Mouse (Mus musculus) layer of hippocampus, postnatal 14 days (tissue): ENCODE data around the gene Zcrb1. TPM values are rescaled to one million over a fixed set of nuclear protein-coding genes. Genes with fewer than 3 reads are reported as not detected.

ENCODE experiments used
- DNase-seq, 2 experiments: peaks; one replicate each; pipeline ENCODE4 v3.0.0; 2021 to 2022; ENCODE audit warnings: low spot score in 2 of 2, mixed read lengths in 1 of 2
- long read RNA-seq, 2 experiments: library from polyadenylated mRNA; stranded (forward); transcript quantifications; one replicate each; pipeline ENCODE4 v2.0.0; 2021
- total RNA-seq, 2 experiments: library from RNA; stranded (reverse); gene quantifications; 2 replicates each; pipeline ENCODE4 v1.2.3; 2021

Gene Zcrb1
- total RNA-seq = 10 to 100 TPM; 76.5 to 79.8 TPM
- long read RNA-seq, experiment 1, transcript Zcrb1-201 (8 exons, 877 nt) = major isoform, 52 of 72 reads
- long read RNA-seq, experiment 1, partial matches to known transcripts = 3 of 72 reads
- long read RNA-seq, experiment 1, other reads (novel, unspliced or antisense) = 17 of 72 reads
- long read RNA-seq, experiment 2, transcript Zcrb1-201 (8 exons, 877 nt) = major isoform, 75 of 97 reads
- long read RNA-seq, experiment 2, partial matches to known transcripts = 1 of 97 reads
- long read RNA-seq, experiment 2, other reads (novel, unspliced or antisense) = 17 of 97 reads

DNA sequence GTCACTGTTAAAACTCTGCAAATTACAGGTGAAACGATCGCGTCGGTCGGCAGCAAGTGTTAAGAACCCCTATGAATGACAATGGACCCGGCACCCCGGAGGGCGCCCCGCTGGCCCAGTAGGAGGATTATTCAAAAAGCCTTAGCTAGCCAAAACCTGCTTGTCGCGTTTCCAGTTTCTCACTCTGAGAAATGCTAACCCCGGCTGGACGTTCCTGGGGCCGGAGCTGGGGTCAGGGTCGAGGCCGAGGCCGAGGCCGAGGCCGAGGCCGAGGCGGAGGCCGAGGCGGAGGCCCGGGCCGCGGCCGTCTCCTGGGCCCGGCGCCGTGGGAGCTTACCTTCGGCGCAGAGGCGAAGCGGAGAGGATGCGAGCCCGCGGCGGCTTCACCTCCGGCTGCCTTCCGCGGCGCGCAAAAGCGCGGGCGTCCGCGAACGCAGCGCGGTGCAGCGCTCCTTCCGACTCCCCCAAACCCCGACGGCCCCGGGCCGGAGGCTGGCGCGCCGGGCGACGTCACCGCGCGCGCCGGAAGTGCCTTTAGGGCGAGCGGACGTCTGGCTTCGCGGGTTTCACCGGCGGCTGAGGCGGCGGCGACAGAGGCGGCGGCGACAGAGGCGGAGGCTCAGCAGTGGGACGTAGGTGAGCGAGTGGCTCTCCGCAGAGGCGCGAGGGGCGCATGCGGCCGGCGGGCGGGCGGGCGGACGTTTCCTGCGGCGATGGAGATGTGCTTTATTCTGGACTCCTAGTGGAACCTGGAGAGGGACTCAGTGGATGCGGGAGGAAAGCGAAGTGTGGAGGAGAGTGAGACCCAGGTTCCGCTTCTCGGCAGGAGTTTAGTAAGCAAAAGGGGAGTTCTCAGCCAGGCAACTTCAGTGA lies at the start of gene Zcrb1, which contains the start of gene Pphln1:
TSS of gene Zcrb1 (minus strand) at position 509 of the 873 bp plus-strand sequence.
TSS of gene Pphln1 (plus strand) at position 525 of the 873 bp plus-strand sequence.
- peak; percentile 79 to 82 for DNase-seq

DNA sequence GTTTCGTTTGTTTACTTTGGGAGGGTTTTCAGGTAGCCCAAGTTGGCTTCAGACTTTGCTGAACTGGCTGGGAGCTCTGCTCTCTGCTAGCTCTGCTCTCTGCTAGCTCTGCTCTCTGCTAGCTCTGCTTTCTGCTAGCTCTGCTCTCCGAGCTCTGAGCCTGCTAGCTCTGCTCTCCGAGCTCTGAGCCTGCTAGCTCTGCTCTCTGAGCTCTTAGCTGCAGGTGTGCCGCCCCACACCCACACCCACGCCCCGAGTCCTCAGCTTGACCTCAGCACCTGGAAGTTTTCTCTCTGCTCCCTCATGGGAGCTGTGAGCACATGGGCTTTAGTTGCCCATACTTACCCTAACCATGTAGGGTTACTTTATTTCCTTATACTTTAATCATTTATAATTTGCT lies 45.5 kb upstream of the Zcrb1 start:
- DNase-seq = no peak

DNA sequence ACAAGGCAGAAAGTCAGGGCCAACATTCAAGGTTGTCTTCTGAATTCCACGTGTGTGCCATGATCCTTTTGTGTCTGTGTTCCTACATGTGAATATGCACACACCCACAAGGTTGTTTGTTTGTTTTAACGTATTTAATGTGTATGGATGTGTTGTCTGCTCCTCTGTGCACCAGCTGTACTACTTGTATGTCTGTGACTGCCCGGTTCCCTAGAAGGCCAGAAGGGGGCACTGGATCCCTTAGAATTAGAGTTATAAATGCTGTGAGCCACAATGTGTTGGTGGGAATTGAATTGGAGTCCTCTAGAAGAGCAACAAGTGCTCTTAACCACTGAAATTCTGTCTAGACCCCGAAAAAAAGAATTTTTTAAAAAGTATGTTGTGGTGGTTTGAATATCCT lies 44.1 kb upstream of the Zcrb1 start:
- no peak for DNase-seq

DNA sequence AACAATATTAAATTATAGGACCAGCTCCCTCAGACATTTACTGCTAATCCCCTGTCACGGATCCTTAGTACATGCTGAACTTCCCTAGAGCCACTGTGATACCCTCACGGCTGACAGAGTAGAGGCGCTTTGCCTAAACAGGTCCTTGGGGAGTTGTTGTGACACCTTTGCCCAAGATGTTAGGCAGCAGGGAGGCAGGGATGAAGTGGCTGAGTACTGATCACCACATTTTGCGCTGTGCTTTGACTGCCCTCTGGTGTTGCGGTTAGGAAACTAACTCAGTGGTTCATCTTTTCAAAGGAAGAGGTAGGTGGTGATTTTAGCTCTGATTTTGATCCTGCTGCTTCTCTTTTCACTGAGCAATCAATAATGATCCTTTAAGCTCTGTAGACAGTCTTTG lies 40.5 kb upstream of the Zcrb1 start:
- peak; percentile 64 for DNase-seq

DNA sequence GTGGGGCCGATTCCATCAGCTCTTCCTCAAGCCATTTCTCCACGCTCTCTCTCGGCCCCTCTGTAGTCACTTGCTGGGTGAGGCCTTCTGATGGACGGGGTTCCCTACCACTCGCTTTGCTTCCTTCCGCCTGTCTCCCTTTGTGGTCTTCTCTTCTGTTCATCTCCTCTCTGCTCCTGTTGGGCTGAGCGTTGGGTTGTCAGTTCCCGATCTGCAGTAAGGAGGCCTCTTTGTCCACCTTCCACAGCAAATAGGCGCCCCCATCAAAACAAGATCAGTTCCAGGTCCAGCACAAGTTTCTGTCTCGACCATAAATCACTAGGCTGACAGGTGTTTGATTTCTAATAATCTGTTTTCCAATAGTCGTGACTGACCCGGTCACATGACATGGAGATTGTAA lies 37.9 kb upstream of the Zcrb1 start:
- DNase-seq = no peak

DNA sequence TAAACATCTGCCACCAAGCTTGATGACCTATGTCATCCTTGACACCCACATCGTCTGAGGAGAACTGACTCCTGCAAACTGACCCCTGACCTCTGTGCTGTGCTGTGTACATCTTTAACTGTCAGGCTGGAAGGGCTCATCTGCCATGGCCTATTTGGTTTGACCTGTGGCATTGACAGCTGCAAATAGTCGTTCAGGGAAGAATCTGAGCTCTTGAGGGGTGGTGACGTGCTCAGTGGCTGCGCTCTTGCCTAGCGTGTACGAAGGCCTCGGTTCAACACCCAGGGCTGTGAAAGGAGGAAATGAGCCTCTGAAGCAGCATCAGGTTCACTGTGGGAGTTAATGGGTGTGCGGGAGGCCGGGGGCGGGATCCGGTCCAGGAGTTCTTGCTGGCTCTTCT lies 35.7 kb upstream of the Zcrb1 start:
- DNase-seq = no peak

DNA sequence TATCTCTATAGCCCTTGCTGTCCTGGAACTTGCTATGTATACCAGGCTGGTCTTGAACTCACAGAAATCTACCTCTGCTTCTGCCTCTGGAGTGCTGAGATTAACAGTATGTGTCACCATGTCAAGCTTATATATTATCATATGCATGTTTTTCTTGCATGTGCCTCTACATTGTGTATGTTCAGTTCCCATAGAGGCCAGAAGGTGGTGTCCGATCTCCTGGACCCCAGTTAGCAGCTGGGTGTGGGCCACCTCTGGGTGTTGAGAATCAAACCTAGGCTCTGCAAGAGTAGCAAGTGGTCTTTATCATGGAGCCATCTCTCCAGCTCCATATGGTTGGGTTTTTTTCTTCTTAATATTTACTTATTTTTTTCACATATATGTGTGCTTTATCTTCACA lies 24.4 kb upstream of the Zcrb1 start:
- no peak for DNase-seq

DNA sequence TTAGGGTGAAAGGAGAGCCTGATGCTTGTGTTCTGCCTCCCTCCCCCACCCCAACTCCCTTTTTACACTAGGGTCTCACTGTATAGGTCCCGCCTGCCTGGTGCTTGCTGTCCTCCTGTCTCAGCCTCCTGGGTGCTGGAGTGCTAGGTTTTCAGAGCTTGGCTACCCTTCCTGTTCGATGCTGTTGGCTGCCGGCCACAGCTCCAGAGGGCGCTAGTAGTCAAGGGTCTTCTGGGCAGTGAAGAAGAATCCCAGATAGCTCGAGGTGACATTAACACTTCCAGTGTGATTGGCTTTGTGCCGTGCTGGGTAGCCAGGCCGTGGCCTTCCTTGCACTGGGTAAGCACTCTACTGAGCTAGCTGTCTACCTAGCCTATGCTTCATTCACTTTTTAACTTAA lies 22.5 kb upstream of the Zcrb1 start:
- DNase-seq = no peak

DNA sequence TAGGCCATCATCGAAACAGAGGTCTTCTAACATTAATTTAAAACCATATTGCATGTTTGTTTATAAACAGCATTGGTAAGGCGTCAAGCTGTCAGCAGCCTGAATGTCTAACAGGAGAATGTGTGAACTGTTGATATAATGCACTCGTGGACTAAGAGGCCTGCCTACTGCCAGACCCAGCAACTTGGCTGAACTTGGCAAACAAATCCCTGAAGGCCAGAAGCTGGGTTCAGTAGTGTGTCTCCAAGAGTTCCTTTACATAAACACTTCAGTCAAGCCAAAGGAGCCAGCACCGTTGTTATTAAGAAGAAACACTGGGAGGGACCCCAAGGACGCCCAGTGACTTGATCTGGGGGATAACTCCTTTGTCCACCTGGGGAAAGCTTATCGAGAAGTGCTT lies 18.2 kb upstream of the Zcrb1 start:
- no peak for DNase-seq

DNA sequence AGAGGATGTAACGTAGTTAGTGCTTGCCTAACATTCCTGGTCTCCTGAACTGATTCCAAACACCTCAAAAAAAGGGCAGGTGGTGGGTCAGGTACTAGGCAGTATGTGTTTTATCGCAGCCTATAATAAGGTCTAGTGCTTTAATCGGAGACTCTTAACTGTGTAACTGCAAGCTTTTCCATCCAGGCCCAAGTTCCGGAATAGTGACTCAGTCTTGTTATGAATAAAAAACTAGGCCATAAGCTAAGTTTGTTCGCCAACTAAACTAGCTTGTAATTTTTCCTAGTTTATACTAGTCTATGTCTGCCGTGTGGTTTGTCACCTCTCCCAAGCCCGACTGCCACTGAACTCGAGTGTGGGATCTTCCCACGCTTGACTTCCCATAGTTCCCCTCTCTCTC lies 16.3 kb upstream of the Zcrb1 start:
- no peak for DNase-seq

DNA sequence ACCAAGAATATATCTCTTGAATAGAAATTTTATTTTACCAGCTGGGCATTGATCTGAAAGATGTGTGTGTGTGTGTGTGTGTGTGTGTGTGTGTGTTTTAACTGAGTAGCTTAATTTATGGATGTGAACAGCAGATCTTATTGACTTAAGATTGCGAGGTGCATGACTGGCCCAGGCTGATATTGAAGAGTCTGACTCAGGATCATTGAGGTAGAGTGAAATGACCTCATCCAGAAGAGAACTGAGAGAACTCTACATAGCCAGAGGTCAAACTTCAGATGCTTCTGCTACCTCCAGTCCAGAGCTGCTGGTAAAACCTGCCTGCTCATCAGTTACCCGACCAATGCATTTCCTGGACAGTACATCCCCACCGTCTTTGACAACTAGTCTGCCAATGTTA lies 14.3 kb upstream of the Zcrb1 start:
- DNase-seq = no peak

DNA sequence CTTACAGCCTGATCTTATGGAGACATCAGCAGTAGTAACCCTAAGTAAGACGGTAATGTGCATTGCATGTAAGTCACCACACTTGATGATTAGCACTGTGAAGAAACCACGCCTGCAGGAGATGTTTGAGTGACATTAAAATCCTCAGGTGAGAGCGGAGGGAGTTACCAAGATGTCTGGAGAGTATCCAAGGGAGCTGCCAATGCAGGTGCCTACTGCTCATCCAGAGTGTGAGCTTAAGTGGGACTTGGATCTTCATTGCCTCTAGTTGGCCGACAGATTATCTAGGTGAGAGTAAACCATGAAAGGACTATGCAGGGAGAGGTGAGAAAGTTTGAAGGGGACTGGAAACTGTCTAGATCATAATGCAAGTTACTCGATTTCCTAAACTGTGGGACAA lies 8.4 kb upstream of the Zcrb1 start:
- no peak for DNase-seq

DNA sequence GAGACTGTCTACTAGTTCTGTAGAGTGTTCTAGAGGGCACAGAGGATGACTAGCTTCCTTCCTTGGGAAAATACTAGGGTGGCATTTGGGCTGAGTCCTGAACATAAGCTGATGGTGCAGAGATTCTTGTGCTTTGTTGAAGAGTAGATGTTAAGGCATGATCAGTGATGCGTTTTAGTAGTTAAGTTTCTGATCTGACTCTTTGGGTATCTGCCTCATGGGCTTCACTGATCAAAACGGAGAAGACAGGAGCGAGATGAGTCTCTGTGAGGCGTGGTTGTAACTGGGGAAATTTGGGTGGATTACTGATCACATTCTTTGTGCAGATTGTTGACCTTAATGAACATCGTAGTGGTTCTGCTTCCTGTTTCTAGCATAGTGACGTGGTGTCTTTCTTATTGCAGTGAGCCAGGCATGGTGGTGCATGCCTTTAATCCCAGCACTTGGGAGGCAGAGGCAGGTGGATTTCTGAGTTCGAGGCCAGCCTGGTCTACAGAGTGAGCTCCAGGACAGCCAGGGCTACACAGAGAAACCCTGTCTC lies 7.4 kb upstream of the Zcrb1 start:
- no peak for DNase-seq

DNA sequence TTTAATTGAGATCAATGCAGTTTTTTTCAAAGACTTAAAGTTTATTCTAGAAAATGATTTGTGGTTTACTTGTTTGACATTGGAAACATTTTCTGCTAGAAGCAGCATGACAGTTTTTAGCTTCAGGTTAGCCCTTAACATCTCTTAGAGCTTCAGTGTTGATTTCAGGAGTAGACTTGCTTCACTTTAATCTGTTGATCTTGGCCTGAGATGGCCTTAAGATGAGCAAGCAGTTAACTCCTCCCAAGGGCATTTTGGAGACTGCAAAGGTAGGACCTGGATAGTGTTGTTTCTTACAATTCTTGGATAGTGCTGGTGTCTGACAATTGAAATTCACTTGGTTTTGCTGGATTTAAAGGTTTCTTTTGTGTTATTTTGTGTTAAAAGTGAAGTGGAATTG lies 6.7 kb upstream of the Zcrb1 start:
- DNase-seq = no peak

DNA sequence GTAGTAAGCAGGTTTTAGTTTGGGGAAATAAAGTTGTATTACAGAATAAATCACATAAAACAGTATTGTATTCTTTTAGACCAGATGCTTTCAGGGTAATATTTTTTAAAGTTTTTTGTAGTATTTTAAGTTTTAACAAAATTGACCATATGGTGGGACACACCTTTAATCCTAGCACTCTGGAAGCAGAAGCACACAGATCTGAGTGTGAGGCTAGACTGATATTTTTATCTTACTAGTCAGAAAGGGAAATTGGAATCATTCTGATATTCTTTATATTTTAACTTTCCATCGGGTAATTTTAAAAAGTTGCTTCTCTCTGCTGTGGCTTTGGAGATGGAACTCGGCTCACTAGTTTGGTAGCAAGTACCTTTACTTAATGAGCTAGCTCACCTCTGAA lies 4.6 kb upstream of the Zcrb1 start:
- no peak for DNase-seq

DNA sequence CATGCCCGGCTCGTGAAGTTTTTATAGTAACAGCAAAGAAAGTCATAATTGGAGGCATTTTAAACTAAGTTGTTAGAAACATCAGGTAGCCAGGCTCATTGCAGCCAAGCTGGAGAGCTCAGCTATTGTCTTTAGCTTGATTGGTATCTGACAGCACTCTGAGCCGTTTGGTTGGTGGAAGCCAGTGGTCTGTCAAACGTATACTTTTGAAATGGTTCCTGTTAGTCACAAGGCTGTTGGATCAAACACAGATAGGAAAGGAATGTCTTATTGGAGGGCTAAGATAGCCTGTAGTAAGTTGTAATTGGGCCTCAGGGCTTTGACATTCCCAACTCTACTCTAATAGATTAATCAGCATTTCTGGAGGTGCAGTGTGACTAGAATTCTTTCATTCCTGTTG lies 3.3 kb upstream of the Zcrb1 start:
- no peak for DNase-seq

DNA sequence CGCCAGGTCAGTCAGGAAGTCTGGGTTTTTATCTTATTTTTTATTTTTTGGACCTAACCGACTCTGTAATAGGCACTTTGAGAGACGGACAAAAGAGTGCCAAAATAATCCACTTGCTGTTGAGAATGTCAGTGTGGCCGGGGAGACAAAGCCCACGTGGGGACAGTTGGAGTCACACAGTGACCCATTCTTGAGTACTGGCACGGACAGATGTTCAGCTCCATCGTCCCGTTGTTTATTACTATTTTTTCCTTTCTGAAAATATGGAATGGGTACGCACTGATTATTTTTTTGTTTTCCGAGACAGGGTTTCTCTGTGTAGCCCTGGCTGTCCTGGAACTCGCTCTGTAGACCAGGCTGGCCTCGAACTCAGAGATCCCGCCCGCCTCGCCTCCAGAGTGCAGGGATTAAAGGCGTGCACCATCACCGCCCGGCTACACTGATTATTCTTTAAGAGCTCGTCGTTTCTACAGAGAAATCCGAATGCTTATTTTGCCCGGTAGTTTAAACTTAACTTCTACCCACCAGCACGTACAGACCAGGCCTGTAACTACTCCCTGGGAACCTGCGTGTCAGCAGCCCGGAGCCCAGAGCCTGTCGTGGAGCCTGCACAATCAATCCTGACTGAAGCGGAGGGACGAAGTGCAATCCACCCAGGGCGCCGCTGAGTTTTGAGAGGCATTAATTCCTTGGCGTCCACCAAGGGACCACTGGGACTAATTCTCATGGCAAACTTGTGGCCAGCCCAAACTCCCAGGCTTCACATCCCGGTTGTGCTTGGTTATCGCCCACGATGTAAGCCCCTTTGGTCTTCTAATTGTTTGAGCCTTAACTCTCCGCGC lies 786 bp upstream of the Zcrb1 start:
- DNase-seq = no peak

DNA sequence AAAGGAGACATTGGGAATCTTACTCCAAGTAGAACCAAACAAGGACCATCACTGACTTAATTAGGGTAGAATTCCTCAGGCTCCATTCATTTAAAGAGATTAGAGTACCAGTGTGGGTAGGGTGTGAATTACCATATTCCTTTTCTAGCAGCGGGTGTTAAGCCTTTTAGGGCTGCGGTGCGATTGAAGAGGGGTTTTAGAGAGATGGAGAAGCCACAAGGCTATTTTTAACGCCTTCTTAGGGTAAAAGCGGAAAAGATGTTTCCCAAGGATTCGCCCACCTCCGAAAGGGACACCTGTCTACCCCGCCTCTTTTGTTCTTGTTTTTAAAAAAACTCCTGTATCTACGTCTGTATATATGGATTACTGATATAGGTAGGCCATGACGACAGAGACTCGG lies 865 bp downstream of the Zcrb1 start:
- no peak for DNase-seq

DNA sequence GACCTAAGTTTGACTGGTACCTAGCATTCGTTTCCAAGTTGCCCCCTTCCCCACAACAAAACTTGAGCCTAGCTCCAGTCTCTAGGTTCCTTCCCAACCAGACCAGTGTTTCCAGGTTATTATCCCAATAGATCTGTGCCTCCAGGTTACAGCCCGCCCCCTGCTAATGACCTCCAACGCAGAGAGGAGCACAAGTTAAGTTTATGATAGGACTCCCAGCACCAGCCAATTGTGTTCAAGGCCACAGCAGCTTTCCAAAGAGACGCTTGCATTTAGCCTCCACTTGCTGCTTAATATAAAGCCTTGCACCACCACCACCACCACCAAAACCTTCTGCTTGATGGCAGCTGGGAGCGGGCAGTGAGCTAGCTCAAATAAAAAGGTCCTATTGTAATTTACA lies 16.8 kb downstream of the Zcrb1 start:
- no peak for DNase-seq

DNA sequence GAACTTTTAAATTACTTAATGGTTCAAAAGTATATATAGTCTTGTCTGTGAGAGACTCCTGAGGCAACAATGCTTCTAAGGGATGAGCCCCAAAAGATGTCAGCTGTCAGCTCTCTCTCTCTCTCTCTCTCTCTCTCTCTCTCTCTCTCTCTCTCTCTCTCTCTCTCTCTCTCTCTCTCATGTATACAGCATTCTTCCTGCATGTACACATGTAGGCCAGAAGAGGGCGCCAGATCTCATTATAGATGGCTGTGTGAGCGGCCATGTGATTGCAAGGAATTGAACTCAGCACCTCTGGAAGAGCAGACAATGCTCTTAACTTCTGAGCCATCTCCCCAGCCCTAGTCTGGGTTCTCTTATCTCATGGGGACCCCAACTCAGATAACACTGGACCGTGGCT lies 19.0 kb downstream of the Zcrb1 start:
- DNase-seq = no peak

DNA sequence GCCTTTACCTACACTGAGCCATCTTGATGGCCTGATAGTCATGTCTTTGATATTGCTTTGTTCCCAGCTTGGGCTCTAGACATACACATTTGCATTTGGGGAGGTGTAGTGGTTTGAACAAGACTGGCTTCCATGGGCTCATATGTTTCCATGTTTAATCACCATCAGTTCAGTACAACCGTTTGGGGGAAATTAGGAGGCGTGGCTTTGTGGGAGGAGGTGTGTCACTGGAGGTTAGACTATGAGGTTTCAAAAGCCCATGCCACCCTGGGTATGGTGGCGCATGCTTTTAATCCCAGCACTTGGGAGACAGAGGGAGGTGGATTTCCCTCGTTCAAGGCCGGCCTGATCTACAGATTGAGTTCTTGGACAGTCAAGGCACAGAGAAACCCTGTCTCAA lies 22.4 kb downstream of the Zcrb1 start:
- no peak for DNase-seq
